Comparison of ENCODE assay signal across 16 mouse cellular contexts in the genomic region with DNA sequence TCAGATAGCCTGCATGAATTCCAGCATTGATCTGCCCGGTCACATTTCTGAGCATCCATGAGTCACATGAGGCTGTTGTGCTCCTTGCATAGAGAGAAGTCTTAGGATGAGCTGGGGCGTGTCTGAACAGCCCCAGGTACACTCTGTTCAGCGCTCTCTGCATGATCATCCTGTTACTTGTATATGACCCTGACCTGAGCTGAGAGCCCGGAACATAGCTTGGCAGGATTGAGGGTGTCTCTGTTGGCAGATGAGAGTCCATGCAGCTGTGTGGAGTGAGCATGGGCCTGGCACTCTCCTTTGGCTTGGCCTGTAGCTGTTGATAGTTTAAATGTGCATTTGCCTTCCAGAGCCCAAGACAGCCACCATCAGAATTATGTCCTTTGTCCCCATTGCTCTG.
"Had no signal": no experiment of that assay in that cellular context is flagged by ENCODE, and none has a peak within 500 bp of the region (broad histone marks: within the 10 kb centered on the region; RNA-seq: fewer than 3 reads in every experiment).

No protein-coding gene starts in this region.

- H3K27ac ChIP-seq: limb, embryonic 13.5 days; lung, embryonic 15.5 days; macrophage; neural tube, embryonic 13.5 days; stomach, embryonic 15.5 days had no signal

- H3K9ac ChIP-seq: limb, embryonic 13.5 days; lung, embryonic 15.5 days; neural tube, embryonic 13.5 days; stomach, embryonic 15.5 days had no signal

- H3K4me1 ChIP-seq: lung, embryonic 15.5 days; stomach, embryonic 15.5 days had no signal

- ATAC-seq: intestine, embryonic 16.5 days; midbrain, embryonic 16.5 days had no signal

- H3K36me3 ChIP-seq: lung, embryonic 15.5 days; neural tube, embryonic 13.5 days; stomach, embryonic 15.5 days had no signal

- H3K4me3 ChIP-seq: limb, embryonic 13.5 days; lung, embryonic 15.5 days; megakaryocyte, embryonic 14.5 days; neural tube, embryonic 13.5 days; stomach, embryonic 15.5 days had no signal

- DNase-seq: kidney, adult 9 months; left cerebral cortex, postnatal 4 days; lung, postnatal 14 days; retina, postnatal 1 day; right cerebral cortex, postnatal 4 days; spleen, adult 18-20 months; thymus, postnatal 4 days had no signal

- H3K4me2 ChIP-seq: limb, embryonic 13.5 days; lung, embryonic 15.5 days; midbrain, embryonic 11.5 days; neural tube, embryonic 13.5 days; stomach, embryonic 15.5 days had no signal

- H3K27me3 ChIP-seq: limb, embryonic 13.5 days; lung, embryonic 15.5 days; megakaryocyte, embryonic 14.5 days; neural tube, embryonic 13.5 days; stomach, embryonic 15.5 days had no signal

- H3K9me3 ChIP-seq: lung, embryonic 15.5 days; megakaryocyte, embryonic 14.5 days; neural tube, embryonic 13.5 days; stomach, embryonic 15.5 days had no signal
